Mouse (Mus musculus) megakaryocyte, embryonic 14.5 days (primary cell): Measurements from ENCODE around the gene 4930432M17Rik.

ENCODE experiments used
- FLI1 ChIP-seq: IDR thresholded peaks from 2 replicates; pipeline ENCODE4 v1.6.1; 2012; ENCODE audit warnings: low read length, inconsistent platforms, mixed read lengths
- GATA1 ChIP-seq: IDR thresholded peaks from 3 replicates; pipeline ENCODE4 v1.6.1; 2012; ENCODE audit warnings: mixed read lengths, low read length, inconsistent platforms, borderline replicate concordance

DNA sequence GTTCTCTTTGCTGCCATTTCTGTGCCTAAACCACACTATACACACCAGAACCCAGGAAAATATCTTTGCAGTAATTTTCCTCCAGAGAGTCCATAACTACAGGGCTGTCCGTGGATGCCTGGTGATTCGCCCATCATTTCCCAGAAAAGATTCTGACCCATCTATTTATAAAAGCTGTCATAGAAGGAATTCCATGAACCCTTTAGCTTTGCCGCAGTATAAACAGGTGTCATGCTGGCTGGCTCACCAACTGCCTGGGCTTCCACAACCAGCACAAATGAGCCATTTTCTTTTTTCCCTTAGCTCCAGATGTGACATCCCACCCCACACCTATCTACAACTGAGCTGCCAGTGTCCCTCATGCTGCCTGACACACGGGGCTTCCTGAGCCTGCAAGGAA is 14.0 kb downstream of the 4930432M17Rik start:
- TF ChIP-seq GATA1 (no peak), FLI1 (no peak)
